Mouse (Mus musculus) heart, adult 2 months (tissue): ENCODE measurements around the gene Otop2.

Experiments
- CTCF ChIP-seq: fragments of 200-600 bp; IDR thresholded peaks from 2 replicates; pipeline ENCODE4 v1.8.1; 2022; ENCODE audit warnings: antibody characterized with exemption, mild to moderate bottlenecking, moderate library complexity
- EP300 ChIP-seq: fragments of 200-500 bp; IDR thresholded peaks from 2 replicates; pipeline ENCODE4 v1.6.1; 2011; ENCODE audit warnings: low read depth, low read length, control low read depth; ENCODE audit not compliant: insufficient read depth
- POLR2A ChIP-seq: fragments of 200-500 bp; IDR thresholded peaks from 2 replicates; pipeline ENCODE4 v1.6.1; 2011; ENCODE audit warnings: mild to moderate bottlenecking, low read depth, low read length, control low read depth; ENCODE audit not compliant: insufficient read depth

DNA sequence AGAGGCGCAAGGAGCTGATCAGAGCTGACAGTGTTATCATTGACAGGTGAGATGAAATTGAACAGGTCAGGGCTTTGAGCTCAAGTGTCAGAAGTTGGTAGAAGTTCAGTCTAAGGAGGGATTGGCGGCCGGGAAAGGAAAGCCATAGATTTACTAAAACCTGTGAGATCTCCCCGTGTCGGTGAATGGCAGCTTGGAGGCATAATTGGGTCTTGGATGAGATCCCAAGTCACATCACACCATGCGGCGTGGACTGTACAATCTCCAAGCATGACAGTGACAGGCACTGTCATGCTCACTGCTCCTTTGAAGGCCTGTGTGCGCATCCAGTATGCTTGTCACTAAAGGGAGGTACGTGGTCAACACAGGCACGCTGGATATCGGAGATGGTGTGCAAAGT, 44.0 kb upstream of the Otop2 start:
- TF ChIP-seq EP300 (no peak), CTCF (no peak), POLR2A (no peak)
